Mouse (Mus musculus) right cerebral cortex, adult 2 months (tissue): ENCODE measurements around the gene Acsf2.
A peak's percentile ranks its signal among the peaks of the same experiment; 100 is the strongest.

ENCODE experiments used
- DNase-seq, 2 experiments: peaks; one replicate each; pipeline ENCODE4 v3.0.0; 2021 to 2022; ENCODE audit warnings: low spot score in 2 of 2

Acsf2 gene

DNA sequence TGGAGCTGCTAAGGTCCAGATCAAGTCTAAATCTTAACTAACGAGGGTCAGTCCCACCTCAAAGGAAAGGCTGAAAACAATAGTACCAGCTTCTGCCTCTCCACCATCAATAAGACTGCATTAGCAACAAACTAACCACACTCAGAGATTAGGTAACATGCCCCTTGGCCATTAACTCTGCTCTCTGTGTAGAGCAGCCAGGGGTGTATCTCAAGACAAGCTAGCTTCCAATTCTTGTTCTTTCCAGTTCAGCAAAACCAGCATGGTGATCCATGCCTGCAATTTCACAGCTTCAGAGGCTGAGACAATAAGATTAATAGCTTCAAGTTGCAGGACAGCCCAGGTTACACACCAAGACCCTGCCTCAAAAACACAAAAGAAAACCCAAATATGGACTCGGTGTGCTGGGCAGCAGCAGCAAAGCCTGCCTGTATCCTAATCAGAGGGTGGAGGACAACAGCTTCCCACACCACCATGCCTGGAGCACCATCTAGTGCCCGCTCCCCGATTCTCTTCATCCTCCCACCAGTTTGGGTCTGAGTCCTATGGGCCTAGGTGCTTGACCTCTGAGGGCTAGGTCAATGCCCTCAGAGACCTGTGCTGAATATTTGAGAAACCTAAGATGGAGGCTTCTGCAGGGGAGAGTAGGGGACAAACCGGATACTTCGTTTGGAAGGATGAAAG, 3.1 kb downstream of the Acsf2 start:
- DNase-seq: no peak

DNA sequence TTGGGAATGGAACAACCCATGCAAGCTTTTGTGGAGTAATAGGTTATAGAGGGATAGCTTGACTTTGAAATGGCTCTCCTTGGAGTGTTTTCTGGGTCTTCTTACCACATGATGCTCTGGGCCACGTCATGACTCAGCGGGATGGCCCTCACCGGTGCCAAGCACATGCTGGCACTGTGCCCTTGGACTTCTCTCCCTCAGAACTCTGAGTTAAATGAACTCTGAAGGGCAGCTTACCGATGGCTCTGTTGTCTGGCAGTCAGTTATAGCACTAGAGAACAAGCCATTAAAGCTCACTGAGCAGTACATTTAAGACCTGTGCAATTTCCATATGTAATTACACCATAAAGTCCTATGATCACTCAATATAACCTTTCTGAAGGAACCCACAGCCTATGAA, 4.4 kb downstream of the Acsf2 start:
- no peak for DNase-seq

DNA sequence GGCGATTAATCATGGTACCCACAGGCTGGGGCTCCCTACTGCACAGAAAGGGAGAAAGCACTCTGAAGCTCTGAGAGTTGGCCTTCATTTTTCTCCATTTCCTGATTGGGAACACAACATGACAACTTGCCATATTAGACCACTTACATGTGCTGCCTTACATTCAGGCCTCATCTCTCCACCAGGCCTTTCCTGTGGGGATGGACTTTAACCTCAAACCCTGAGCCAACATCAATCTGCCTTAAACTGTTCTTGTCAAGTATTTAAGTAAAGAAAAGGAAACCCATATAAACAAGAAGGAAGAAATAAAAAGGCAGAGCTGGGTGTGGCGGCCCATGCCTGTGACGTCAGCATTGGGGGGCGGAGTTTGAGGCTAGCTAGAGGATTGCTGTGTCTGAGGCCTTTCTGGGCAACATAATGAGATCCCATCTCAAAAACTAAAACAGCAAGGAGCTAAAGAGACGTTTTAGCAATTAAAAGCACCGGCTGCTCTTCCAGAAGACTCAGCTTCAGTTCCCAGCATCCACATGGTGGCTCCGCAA, 5.3 kb downstream of the Acsf2 start:
- no peak for DNase-seq

DNA sequence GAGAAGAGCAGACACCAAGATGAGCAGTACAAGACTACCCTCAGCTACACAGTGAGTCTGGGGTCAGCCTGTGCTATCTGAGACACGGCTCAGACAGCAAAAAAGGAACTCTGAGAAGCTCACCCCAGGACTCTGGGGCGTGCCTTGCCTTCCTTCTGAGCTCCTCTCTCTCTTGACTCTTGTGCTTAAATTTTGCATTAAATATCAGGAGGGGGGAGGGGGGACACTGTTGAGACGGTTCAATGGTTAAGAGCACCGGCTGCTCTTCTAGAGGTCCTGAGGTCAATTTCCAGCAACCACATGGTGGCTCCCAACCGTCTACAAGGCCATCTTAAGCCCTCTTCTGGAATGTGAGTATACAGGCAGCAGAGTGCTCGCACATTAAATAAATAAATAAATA, 14.2 kb downstream of the Acsf2 start:
- no peak for DNase-seq

DNA sequence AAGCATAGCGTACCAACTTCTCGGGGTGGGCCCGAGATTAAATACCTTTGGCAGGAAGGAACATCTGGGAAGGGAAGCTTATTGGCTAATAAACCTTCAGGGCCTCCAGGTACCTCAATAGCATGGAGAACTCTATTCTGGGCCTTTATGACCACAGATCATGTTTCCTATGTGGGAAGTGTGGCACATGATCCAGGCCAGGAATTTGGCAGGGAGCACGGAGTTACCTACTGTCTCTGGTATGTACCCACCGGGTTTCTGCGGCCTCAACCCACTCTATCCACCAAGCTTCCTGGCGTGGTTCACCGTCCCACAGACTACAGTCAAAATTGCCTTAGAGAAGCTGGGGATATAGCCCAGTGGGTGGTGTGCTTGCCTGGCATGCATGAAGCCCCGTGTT, 16.6 kb downstream of the Acsf2 start:
- DNase-seq: no peak

DNA sequence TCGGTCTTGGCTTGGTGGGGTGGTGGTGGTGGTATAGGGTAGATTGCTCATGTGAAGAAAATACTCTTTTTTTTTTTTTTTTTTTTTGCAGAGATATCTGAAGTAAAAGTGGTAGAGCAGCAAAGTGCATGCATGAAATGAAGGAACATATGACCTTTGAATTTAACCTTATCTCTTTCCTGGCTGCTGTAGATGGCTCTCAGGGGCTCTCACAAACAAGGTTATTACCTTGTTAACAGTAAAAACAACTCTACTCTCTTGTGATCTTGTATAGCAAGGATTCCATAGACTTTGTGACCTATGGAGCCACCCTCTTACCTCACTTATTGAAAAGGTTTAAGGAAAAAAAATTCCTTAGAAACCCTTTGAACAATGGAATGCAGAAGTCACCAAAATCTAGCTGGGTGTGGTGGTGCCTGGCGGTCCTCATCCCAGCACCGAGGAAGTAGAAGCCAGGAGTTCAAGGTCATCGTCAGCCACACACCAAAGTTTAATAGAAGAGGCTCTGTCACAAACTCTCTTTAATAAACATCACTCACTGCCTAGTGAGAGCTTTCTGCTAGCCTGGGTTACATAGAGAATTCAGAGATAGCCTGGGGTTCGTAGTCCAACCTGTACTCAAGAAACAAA, 21.4 kb downstream of the Acsf2 start:
- no peak for DNase-seq

DNA sequence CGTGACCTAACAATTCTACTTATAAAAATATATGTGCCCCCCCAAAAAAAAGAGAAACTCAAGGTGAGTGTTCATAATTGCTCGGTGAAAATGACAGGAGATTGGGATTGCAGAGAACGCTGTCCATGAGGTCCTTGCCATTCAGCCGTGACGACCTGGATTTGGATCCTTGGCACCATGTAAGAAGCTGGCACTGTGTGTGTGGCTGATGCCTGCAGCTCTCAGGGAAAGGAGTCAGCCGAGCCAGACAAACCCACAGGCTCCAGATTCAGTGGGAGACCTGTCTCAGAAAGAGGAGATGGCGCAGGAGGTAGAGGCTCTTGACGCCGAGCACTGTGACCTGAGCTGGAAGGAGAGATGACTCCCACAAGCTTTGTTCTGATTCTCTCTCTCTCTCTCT, 25.3 kb downstream of the Acsf2 start:
- DNase-seq: no peak

DNA sequence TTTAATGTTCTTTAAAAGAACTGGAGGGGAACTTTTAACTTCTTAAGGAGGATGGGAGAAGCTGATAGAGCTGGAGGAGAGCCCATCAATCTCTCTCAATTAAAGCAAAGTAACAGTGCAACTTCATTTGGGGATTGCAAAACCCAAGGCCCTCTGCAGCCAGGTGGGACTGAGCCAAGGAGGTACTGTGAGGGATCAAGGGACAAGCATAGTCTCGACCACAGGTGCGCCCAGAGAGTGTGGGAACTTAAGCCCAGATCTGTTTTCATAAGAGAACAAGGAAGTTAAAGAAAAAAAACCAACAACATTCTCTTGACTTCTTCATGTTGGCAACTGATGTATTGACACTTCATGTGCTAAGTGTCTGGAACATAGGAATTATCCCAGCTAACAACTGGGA, 26.6 kb downstream of the Acsf2 start:
- DNase-seq: no peak

DNA sequence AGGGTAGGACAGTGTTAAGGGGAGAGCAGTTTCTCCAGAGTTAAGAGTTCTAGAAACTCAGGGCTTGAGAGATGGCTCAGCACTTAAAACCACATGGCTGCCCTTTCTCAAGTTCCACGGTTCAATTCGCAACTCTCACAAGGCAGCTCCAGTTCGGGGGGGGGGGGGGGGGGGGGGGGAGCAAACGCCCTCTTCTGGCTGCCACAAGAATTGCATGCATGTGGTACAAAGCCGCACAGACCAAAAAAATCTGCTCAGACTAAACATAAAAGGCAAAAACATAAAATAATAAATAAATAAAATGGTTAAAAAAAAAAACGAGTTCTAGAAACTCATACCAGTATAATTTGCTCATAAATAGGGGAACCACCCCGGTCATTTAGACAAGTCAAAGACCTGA, 27.1 kb downstream of the Acsf2 start:
- no peak for DNase-seq

DNA sequence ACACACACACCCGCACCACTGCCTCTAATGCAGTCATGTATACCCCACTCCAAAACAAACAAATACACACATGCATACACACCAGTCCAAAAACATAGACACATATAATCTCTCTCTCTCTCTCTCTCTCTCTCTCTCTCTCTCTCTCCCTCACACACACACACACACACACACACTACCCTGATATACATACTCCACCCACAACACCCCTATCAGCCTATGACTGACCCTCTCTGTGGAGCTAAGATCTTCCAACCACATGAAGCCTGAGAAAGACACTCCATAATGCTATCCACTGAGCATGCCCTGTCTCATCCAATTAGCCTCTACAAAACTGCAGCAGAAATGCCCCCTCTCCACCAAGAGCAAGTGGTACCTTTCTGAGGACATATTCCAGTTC, 29.8 kb downstream of the Acsf2 start:
- DNase-seq: no peak

DNA sequence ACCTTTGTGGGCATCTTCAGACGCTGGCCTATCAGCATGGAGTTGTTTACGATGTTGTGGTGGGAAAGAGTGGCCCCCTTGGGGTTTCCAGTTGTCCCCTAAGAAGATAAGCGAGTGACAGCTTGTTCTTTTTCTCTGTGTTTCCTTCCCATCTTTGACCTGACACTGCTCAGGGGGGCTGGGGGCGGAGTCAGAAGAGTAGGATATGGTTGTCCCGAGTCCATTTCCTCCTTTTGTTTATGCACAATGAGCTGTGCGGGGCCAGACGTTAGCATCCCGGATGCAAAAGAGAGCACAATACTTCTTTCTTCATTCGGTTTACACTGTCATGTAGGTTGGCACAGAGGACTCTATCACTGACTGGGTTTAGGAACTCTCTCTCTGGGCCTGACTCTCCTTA, 31.1 kb downstream of the Acsf2 start:
- DNase-seq: no peak

DNA sequence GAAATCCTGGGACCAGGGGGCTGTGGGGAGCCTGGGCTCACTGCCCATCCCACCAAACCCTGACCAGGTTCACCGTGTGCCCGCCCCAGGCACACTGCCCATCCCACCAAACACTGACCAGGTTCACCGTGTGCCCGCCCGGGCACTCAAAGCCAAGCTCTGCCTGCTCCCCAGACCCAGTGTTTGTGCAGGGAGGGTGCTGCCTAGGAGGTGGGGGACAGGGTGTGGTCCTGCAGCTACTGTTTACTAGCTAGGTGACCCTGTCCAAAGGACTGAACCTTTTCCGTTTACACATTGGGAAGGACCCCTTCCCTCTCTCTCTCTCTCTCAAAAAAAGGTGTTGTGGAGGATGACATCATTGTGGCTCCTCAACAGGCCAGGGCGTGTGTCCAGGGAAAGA, 34.3 kb downstream of the Acsf2 start:
- DNase-seq: no peak

DNA sequence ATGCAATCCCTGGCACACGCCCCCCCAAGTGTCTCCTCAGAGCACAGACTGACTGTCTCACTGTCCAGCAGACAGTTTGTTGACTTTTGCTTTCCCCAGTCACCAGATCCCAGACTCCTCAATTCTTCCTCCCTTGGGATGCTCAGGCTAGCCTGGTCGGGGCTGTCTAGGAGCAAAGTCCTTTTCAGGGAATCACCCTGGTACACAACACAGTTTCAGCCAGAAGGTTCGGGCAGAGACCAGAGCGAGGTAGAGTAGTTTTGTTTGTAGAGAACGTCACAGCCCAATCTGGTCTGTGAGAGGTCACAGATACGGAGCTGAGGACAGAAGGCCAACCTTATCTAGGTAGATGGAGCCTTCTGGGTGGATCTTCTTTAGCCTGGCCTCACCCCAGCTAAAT, 35.1 kb downstream of the Acsf2 start:
- no peak for DNase-seq

DNA sequence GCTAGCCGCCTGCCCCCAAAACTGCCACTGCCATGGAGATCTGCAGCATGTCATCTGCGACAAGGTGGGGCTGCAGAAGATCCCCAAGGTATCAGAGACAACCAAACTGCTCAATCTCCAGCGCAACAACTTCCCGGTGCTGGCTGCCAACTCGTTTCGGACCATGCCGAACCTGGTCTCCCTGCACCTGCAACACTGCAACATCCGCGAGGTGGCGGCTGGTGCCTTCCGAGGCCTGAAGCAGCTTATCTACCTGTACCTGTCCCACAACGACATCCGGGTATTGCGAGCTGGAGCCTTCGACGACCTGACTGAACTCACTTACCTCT, 36.6 kb downstream of the Acsf2 start:
- no peak for DNase-seq

DNA sequence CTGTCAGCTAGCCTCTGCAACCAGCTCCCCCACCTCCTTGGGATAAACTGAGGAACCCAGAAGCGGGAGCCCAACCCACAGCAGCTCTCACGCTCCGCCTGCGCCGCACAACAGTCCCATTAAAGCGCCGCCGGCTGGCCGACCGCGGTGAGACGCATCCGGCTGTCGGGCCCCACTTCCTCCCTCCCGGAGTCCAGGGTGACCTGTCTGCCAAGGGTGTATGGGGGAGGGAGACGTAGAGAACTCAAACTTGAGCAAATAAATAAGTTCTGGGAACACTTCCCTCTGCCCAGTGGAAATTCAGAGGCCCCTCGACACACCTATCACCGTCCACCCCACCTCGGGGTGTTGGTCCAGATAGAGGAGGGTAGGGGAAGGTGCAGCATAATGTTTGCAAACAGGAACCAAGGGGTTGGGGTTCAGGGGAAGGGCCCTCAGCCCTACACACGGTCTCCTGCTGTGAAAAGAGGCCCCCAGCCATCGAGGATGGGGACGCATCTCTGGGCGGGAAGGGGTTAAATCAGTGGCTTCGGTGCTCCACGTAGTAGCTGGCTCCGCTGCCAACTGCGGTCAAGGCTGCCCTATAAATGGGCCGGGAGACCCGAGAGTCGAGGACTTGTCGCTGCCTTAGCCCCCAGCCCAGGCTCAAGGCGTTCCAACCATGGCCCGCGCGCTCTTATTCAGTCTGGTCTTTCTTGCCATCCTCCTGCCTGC, 37.1 kb downstream of the Acsf2 start, which contains the start of gene Chad:
Gene Chad, plus strand, starts transcription at position 611 of the 714 bp plus-strand sequence.
- no peak for DNase-seq

DNA sequence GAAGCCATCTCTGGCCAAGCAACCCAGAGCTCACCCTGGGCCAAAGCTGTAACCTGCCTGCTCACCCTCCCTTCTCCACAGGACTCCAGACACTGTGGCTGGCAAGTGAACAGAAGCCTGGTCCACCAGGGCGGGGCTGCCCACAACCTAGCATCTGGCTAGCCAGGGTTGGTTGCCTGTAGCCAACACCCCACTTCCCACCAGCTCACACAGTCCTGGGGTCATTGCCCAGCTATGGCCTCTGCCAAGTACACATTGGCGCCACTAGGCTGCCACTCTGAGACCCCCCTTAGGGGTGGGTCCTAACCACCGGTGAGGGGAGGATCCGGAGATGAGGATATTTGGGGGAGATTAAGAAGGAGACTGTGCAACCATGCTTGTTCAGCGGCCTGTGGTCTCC, 37.9 kb downstream of the Acsf2 start:
- DNase-seq: no peak

DNA sequence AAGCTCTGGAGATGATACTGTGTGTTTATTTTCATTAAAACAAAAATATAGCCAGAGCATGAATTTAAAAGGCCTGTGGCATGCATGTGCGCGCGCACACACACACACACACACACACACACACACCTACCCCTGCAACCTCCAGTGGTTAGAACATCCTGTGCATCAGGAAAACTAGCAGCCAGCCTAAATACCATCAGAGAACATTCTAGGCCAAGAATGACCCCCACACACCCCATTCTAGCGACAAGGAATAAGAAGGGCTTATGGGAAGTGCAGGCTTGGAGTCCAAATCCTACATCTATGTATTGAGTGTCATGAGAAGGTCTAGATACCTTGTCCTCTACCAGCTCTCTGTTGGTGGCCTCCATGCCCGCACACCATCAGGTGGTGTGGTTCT, 38.3 kb downstream of the Acsf2 start:
- DNase-seq: no peak

DNA sequence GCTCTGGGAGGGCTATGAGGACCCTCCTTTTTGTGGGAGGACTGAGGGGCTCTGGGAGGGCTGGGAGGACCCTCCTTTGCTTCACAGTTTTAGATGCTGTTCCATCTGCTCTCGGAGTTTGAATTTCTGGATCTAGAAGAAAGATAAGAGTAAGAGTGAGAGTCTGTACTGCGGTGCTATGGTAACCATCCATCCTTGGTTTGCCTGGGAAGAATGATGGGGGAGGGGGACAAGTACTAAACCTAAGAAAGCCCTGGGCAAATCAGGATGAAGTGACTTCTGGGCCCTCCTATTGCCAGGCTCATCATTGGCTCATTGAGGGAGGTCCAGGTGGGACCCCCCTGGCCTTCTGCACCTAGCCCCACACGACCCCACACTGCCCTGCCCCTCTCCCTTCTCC, 43.4 kb downstream of the Acsf2 start:
- no peak for DNase-seq

DNA sequence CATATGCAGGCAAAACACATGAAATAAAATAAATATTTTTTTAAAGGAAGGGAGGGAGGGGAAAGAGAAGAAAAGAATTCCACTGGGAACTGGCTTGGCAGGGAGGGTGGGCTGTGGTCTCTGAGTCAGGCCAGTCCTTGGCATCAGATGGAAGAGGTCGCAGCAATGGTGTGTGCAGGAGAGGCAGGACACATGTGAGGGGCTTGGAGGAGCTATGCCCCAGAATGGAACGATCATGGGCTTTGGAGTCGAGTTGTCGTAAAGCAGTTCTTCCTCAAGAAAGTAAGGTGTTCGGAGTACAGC, 51.3 kb downstream of the Acsf2 start:
- DNase-seq: no peak

DNA sequence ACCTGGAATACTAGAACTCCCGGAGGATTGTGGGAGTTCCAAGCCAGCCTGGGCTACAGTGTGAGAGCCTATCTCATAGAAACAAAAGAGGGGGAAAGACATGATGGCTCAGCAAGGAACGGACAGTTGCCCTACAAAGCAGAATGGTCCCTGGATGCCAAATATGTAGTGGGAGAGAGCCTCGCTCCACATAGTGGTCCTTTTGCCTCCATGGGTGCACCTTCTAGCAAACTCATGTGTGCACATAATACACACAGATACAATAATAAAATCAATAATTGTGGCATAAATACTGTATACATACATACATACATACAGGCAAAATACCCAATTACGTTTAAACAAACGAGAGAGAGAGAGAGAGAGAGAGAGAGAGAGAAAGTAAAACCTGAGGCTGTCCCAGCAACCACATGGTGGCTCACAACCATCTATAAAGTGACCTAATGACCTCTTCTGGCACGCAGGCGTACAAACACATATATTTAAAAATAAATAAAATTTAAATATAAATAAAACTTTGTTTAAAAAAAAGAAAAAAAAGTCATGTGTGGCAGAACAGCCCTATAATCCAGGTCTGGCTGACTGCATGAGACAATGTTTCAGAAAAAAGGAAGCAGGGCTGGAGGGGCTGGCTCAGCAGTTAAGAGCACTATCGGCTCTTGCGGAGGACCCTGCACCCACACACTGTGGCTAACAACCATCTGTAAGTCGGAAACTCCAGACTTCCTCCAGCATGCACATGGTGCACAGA, 51.8 kb downstream of the Acsf2 start:
- DNase-seq: peak; percentile 30 to 31

DNA sequence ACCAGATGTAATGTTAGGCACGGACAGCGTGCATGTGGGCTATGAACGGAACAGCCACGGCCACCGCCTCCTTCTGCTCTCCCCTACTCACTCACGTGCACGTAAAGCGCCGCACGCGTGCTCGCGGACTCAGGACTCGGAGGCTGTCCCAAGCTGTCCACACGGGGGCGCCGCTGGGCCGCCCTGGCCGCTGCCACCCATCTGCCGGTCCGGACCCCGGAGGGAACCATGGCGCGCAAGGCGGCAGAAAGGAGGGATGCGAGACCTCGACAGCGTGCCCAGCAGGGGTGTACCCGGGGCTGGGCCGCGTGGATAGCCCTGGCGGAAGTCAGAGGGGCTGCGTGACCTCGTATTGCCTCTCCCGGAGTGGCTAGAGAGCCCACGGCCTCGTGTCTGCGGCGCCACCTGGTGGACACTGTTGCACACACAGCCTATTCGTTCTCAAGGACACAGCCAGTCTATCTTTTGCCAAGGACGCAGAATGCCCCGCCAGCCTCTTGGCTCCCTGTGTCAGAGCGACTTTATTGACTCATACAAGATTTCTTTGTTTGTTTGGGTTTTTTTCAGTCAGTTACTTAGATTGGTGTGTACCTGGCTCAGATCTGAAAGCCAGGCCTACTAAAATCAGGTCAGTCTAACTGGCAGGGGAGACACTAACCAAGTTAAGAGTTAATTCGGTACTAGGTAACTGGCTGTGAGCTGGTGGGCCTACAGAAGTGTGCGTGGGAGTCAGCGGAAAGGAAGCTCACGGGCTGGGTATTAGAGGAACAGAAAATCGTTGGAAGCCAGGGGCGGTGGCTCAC, 52.6 kb downstream of the Acsf2 start, which contains the start of gene Rsad1:
Gene Rsad1, minus strand, starts transcription at position 368 of the 803 bp plus-strand sequence.
- peak; percentile 97 to 98 for DNase-seq
